Mouse (Mus musculus) thymus, postnatal 4 days (tissue): ENCODE measurements around the gene Nav1.

ENCODE experiments used
- DNase-seq: peaks from one replicate; pipeline ENCODE4 v3.0.0; 2021

The Nav1 gene

GRCm38 (mm10) chr1:135544504-135545146, 62.5 kb downstream of the Nav1 start:
- DNase-seq = peak; percentile 86

GRCm38 (mm10) chr1:135542841-135543810, 64.0 kb downstream of the Nav1 start:
- DNase-seq = no peak

GRCm38 (mm10) chr1:135542080-135542479, 65.0 kb downstream of the Nav1 start:
- DNase-seq = no peak

GRCm38 (mm10) chr1:135540270-135540669, 66.8 kb downstream of the Nav1 start:
- DNase-seq = peak; percentile 88

GRCm38 (mm10) chr1:135538441-135539265, 68.4 kb downstream of the Nav1 start:
- DNase-seq = no peak

- DNase-seq = no peak
Measured at GRCm38 (mm10) chr1:135536822-135537221, 70.3 kb downstream of the Nav1 start.

GRCm38 (mm10) chr1:135536326-135536725, 70.8 kb downstream of the Nav1 start:
- no peak for DNase-seq

- no peak for DNase-seq
Measured at GRCm38 (mm10) chr1:135535256-135535655, 71.8 kb downstream of the Nav1 start.

- no peak for DNase-seq
Measured at GRCm38 (mm10) chr1:135534782-135535181, 72.3 kb downstream of the Nav1 start.

GRCm38 (mm10) chr1:135534070-135534469, 73.0 kb downstream of the Nav1 start:
- no peak for DNase-seq

GRCm38 (mm10) chr1:135532383-135532782, 74.7 kb downstream of the Nav1 start:
- DNase-seq = no peak

- no peak for DNase-seq
Measured at GRCm38 (mm10) chr1:135531981-135532380, 75.1 kb downstream of the Nav1 start.

- no peak for DNase-seq
Measured at GRCm38 (mm10) chr1:135531081-135531480, 76.0 kb downstream of the Nav1 start.

- DNase-seq = no peak
Measured at GRCm38 (mm10) chr1:135524518-135524860, 82.6 kb downstream of the Nav1 start.

- DNase-seq = no peak
Measured at GRCm38 (mm10) chr1:135523780-135524517, 83.1 kb downstream of the Nav1 start.

GRCm38 (mm10) chr1:135523344-135523743, 83.8 kb downstream of the Nav1 start:
- DNase-seq = no peak

GRCm38 (mm10) chr1:135520550-135521168, 86.4 kb downstream of the Nav1 start:
- no peak for DNase-seq

- no peak for DNase-seq
Measured at GRCm38 (mm10) chr1:135518661-135519060, 88.4 kb downstream of the Nav1 start.

GRCm38 (mm10) chr1:135517469-135517868, 89.6 kb downstream of the Nav1 start:
- DNase-seq = no peak

- no peak for DNase-seq
Measured at GRCm38 (mm10) chr1:135516511-135517305, 90.4 kb downstream of the Nav1 start.

- no peak for DNase-seq
Measured at GRCm38 (mm10) chr1:135515633-135516238, 91.4 kb downstream of the Nav1 start.
